Mouse (Mus musculus): Measurements from ENCODE around the gene Map6d1. TPM values are rescaled to one million over a fixed set of nuclear protein-coding genes. Genes with fewer than 3 reads are reported as not detected.

The Map6d1 gene
- total RNA-seq (2023): not detected in 4 replicates

GRCm38 (mm10) chr16:20240468-20241414 lies at the start of gene Map6d1:
Gene Map6d1 (minus strand): TSS chr16:20241358.

Other genes starting within 250 kb of the Map6d1 start
- 303 to 339 TPM (median 310 TPM) in 4 replicates for gene Klhl24, start 143.8 kb downstream of the Map6d1 start, total RNA-seq (2023)
- gene Yeats2, start 100.3 kb downstream of the Map6d1 start, total RNA-seq (2023): 53.1 to 64.4 TPM (median 58.2 TPM) in 4 replicates
- 50.6 to 73.2 TPM (median 61.4 TPM) in 4 replicates for gene Parl, start 61.0 kb upstream of the Map6d1 start, total RNA-seq (2023)
- not detected in 4 replicates for gene Cyp2ab1, start 84.0 kb upstream of the Map6d1 start, total RNA-seq (2023)
- 23.8 to 28.1 TPM (median 25.8 TPM) in 4 replicates for gene Abcc5, start 185.0 kb upstream of the Map6d1 start, total RNA-seq (2023)